Mouse (Mus musculus) T-helper 17 cell (primary cell): ENCODE results near the gene Tet1.

Experiments
- in situ Hi-C, 2 experiments: fragments of 300-600 bp; cut with MboI, MseI; formaldehyde crosslinking; loops; 1 replicate in 1 of 2; 2 replicates in 1 of 2; pipeline ENCODE4 v1.15.1; 2025; ENCODE audit warnings: high pct_unique_total_duplicates in 2 of 2

The Tet1 gene

GRCm38 (mm10) chr10:62851025-62851424 lies 57.8 kb downstream of the Tet1 start:
- in situ Hi-C loops: no loop called here

GRCm38 (mm10) chr10:62848783-62849182 lies 60.0 kb downstream of the Tet1 start:
- in situ Hi-C loops: no loop called here

DNA sequence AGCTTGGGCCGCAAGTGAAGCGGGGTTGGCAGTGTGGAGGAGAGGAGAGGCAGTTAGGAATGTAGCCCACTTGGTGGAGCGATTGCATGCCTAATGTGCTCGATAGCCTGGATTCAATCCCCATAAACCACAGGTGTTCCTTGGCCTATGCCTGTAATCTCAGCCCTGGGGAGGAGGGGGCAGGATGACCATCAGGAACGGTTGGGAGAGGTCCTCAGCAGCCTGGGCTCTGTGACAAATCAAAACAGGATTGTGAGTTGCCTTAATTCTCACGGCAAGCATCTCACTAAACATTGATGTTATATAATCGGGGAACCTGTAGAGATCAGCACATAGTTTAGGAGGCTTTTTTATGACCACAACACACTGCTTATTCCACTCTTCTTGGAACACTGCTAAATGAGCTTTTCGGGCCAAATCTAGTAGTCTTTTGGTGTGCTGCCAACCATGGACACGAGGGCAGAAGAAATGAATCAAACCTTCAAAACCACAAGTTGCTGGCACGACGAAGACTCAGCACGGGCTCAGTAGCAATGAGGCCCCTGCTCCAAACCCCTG lies 61.6 kb downstream of the Tet1 start:
- in situ Hi-C loops: no loop called here

DNA sequence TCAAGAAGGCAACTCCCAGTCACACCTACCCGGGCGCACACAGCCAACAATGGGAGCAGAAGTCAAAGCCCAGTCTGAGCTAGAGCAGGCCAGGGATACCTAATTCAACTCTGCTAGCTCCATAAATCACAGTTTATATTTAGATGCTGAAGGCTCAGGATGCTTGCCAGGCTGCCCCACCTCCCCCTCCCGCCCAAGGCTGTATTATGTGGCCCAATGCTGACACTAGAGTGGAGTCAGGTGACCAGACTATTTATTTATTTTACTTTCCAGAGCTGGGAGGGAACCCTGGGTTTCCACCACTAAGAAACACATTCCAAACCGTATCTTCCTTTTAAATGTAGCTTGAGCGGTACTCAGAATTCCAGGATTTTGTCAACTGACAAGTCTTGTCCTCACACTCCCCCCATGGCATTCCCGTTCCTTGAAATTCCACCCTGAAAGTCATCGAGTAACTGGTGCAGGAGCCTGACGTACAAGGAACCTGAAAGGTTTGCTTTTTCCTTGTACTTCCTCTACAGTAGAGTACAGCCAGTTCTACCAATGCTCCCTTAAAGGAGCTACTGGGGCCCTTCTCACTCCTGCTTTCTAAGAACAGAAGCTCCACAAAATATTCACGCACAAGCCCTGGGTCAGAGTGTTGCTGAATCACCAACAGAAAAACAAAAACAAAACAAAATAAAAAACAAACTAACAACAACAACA lies 64.9 kb downstream of the Tet1 start:
- in situ Hi-C loops: no loop called here

DNA sequence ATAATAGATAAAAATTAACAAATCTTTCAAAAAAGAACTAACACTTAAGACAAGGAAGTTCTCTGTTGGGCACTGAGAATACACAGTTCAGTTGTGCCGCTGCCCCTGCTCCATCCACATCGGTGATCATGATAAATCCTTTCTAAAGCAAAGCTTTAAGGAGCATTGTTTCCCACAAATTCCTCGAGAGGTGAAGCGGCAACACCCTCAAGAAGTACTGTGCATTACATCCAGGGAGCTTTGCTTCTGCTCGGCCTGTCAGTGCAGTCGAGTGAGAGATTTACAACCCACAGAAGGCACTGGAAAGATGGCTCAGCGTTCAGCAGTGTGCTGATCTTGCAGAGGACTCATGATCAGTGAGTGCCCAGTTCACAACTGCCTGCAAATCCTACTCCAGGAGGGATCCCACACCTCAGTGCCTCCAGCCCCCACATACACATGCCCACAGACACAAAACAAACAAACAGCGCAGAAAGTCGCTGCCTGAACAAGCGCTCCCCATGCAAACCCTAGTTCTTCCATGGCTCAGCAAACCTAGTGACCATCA lies 66.8 kb downstream of the Tet1 start:
- in situ Hi-C loops: no loop called here

DNA sequence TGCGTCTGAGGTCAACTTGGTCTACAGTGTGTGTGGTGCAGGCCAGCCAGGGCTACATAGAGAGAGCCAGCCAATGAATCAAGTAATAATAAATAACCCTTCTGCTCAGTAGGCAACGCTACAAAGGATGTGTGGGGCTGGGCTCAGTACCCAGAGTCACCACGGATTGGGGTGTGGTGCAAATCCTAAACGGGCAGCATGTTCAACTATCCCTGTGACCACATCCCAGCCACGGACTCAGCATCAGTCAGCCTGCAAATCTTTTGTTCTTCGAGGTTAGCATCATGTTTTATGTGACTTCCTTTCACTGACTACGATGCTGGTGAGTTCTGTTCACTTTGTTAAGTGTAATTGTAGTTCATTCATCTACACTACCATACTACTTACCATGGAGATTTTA lies 68.1 kb downstream of the Tet1 start:
- in situ Hi-C loops: no loop called here

DNA sequence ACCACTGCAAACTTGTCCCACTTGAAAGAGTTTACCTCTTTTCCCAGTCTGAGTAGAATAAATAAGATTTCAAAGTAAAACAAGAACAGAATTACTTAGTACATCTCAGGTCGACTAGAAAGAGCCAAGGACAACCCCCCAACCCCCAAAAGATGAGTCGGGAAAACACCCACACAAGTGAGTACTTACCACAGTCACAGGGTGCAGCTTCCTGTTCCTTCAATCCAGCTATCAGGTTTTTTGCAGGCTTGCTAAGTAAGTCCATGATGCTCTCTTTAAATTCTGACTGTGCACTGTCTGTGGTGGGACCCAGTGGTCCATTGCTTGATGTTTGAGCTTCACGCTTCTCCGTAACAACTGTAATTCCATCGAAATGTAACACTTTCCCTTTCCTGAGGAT lies 70.8 kb downstream of the Tet1 start:
- in situ Hi-C loops: no loop called here

GRCm38 (mm10) chr10:62832783-62833182 lies 76.0 kb downstream of the Tet1 start:
- in situ Hi-C loops: no loop called here

- in situ Hi-C loops: no loop called here
Observed at GRCm38 (mm10) chr10:62831546-62831945, 77.2 kb downstream of the Tet1 start.

GRCm38 (mm10) chr10:62824474-62824873 lies 84.3 kb downstream of the Tet1 start:
- in situ Hi-C loops: no loop called here

- in situ Hi-C loops: no loop called here
Observed at GRCm38 (mm10) chr10:62823431-62823830, 85.4 kb downstream of the Tet1 start.

DNA sequence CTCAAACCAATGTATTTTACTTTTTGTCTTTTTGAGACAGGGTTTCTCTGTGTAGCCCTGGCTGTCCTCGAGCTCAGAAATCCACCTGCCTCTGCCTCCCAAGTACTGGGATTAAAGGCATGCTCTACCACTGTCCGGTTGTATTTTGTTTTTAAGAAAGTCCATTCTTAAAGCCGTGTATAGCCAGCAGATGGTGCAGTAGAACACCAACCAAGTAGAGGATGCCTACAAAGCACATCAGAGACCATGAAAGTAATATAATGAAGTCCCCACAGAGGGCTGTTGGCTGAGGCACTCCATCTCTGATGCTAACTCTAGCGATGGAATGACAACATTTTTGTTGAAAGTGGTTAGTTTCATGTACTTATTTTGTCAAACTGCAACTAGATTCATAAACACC lies 98.8 kb downstream of the Tet1 start:
- in situ Hi-C loops: no loop called here

DNA sequence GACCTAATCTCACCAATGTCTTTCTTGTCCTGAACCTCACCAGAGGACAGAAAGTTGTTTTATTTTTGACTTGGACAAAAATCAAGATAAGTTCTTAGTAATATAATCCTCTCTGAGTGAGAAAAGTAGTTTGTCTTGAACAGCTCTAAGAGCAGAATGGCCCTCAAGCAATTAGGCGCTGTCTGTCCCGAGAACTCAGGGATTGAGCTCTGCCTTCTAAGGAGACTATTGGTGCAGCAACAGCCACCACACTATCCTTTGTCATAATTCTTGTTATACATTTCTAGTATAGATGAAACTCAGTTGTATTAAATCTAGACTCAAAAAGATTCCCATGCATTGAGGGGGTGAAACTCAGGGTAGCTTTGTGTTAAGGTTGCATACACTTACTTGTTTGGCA lies 100.0 kb downstream of the Tet1 start:
- in situ Hi-C loops: no loop called here

GRCm38 (mm10) chr10:62808316-62808715 lies 100.5 kb downstream of the Tet1 start:
- in situ Hi-C loops: no loop called here

- in situ Hi-C loops: no loop called here
Observed at GRCm38 (mm10) chr10:62804106-62804505, 104.7 kb downstream of the Tet1 start.

- in situ Hi-C loops: no loop called here
Observed at GRCm38 (mm10) chr10:62803296-62803695, 105.5 kb downstream of the Tet1 start.

- in situ Hi-C loops: loop anchor here in 1 of 2 experiments (25.0 kb wide), 1 partner anchor 1107 kb away; the partner anchor contains the start of genes Sar1a and Tysnd1
Observed at GRCm38 (mm10) chr10:62794221-62794620, 114.6 kb downstream of the Tet1 start.

GRCm38 (mm10) chr10:62793091-62793453 lies 115.7 kb downstream of the Tet1 start:
- in situ Hi-C loops: loop anchor here in 1 of 2 experiments (25.0 kb wide), 1 partner anchor 1106 kb away; the partner anchor contains the start of genes Sar1a and Tysnd1

GRCm38 (mm10) chr10:62792177-62793090 lies 116.4 kb downstream of the Tet1 start, which contains the start of gene Ccar1:
Ccar1 (minus strand) TSS chr10:62792286.
- in situ Hi-C loops: loop anchor here in 1 of 2 experiments (25.0 kb wide), 1 partner anchor 1105 kb away; the partner anchor contains the start of genes Sar1a and Tysnd1

GRCm38 (mm10) chr10:62791251-62792176 lies 117.3 kb downstream of the Tet1 start:
- in situ Hi-C loops: loop anchor here in 1 of 2 experiments (25.0 kb wide), 1 partner anchor 1104 kb away; the partner anchor contains the start of genes Sar1a and Tysnd1
